Mouse (Mus musculus): Measurements from ENCODE around the gene Tbc1d17. TPM values are rescaled to one million over a fixed set of nuclear protein-coding genes. Genes with fewer than 3 reads are reported as not detected.

Gene Tbc1d17
- polyA plus RNA-seq, 1 experiment from 2014 or later = 28.2 TPM

DNA sequence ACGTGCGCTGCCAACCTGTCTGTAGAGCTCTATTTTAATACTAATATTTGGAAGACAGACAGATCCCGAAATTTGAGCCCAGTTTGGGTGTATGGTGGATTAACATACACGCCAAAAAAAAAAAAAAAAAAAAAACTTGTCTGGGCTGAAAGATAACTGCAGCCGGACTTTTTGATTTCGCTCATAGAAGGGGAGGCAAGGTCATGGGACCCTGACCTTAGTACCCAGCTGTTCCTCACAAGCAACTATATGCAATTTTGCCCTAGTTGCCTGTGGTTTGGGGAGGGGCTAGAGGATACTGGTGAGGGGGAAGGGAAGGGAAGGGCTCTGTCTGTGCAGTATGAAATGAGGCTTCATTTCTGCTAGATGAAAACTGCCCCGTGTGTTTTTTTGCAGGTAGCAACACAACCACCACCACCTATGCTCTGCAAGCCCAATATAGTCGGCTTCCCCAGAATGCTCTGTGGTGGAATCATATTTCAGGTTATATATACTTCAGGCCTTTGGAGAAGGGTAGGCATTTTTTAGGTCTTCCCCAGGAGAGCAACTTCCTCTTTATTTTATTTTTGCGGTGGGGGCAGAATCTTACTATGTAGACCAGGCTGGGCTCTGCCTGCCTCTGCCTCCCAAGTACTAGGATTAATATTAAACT is 7.5 kb upstream of the Tbc1d17 start:
- TF ChIP-seq EP300 (IDR thresholded peaks at IDR 0.05; ENCODE audit: low read depth) = peak; percentile 59; the same call in 1 of the 2 replicates
- TF ChIP-seq CTCF (IDR thresholded peaks at IDR 0.05; ENCODE audit: low read depth) = no peak
- DNase-seq = no peak
- peak overlapping the region; percentile 100 for H3K27ac ChIP-seq (ENCODE audit: low read depth)

DNA sequence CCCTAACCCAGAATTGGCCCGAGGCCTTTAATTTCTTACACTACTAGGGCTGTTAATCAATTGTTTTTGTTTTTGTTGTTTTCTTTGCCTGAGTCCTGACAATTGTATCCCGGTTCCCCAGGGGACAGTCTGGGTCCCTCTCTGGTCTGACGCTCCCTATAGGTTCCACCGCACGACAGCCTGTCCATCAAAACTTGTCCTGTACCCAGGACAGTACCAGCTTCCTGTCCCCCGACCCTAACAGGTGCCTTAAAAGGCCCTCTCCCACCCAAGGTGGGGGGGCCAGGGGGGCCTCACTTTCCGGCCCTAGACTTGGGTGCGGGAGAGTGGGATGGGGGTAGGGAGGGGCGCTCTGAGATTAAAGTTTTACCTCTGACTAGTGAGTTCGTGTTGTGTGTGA is 6.2 kb upstream of the Tbc1d17 start:
- Histone ChIP-seq H3K27me3 (ENCODE audit: insufficient read depth, low read length) (no peaks in the 10 kb centered on the region), H3K36me3 (replicated peaks; ENCODE audit: insufficient read depth, low read length) (0 out of 2 replicates have a peak, but pooled peaks cover 7% of the 10 kb centered on the region), H3K27ac (ENCODE audit: low read depth) (peak overlapping the region; percentile 100), H3K9me3 (ENCODE audit: low read length) (no peaks in the 10 kb centered on the region), H3K9ac (replicated peaks) (peak overlapping the region; percentile 89), H3K4me2 (ENCODE audit: low read depth, low read length) (peak overlapping the region; percentile 100), H3K4me3 (ENCODE audit: low read depth, low read length) (peak overlapping the region; percentile 82), H3K4me1 (ENCODE audit: insufficient read depth) (peaks cover 61% of the 10 kb centered on the region)
- DNase-seq = no peak
- WGBS (ENCODE audit: insufficient replicate concordance) = 34% methylated on average over 10 of the region's 10 CpGs
- TF ChIP-seq EP300 (IDR thresholded peaks at IDR 0.05; ENCODE audit: low read depth) (no peak), CTCF (IDR thresholded peaks at IDR 0.05; ENCODE audit: low read depth) (no peak)
- ATAC-seq = peak; percentile 4

More for the DNA sequence above, 7.5 kb upstream of the Tbc1d17 start:
- Histone ChIP-seq H3K4me3 (ENCODE audit: low read depth, low read length) (peak overlapping the region; percentile 82), H3K9ac (replicated peaks) (peak overlapping the region; percentile 82), H3K36me3 (replicated peaks; ENCODE audit: insufficient read depth, low read length) (peaks cover 15% of the 10 kb centered on the region; the same call in 1 of the 2 replicates), H3K4me2 (ENCODE audit: low read depth, low read length) (peak overlapping the region; percentile 100), H3K4me1 (ENCODE audit: insufficient read depth) (peaks cover 49% of the 10 kb centered on the region), H3K27me3 (ENCODE audit: insufficient read depth, low read length) (no peaks in the 10 kb centered on the region), H3K9me3 (ENCODE audit: low read length) (no peaks in the 10 kb centered on the region)
- WGBS (ENCODE audit: insufficient replicate concordance) = 29% methylated on average over 9 of the region's 9 CpGs
- ATAC-seq = no peak

GRCm38 (mm10) chr7:44854356-44855031 is 5.6 kb upstream of the Tbc1d17 start:
- H3K4me3 ChIP-seq (ENCODE audit: low read depth, low read length) = peak overlapping the region; percentile 82
- H3K4me1 ChIP-seq (ENCODE audit: insufficient read depth) = peaks cover 61% of the 10 kb centered on the region
- peak; percentile 91 for DNase-seq
- H3K9ac ChIP-seq (replicated peaks) = peak overlapping the region; percentile 89
- no peaks in the 10 kb centered on the region for H3K9me3 ChIP-seq (ENCODE audit: low read length)
- H3K27ac ChIP-seq (ENCODE audit: low read depth) = peak overlapping the region; percentile 100
- H3K4me2 ChIP-seq (ENCODE audit: low read depth, low read length) = peak overlapping the region; percentile 100
- H3K27me3 ChIP-seq (ENCODE audit: insufficient read depth, low read length) = no peaks in the 10 kb centered on the region
- WGBS (ENCODE audit: insufficient replicate concordance) = under 1% methylated on average over 45 of the region's 45 CpGs
- H3K36me3 ChIP-seq (replicated peaks; ENCODE audit: insufficient read depth, low read length) = 0 out of 2 replicates have a peak, but pooled peaks cover 4% of the 10 kb centered on the region
- peak; percentile 75 for ATAC-seq
- no peak; the same call in 1 of the 2 replicates for TF ChIP-seq EP300 (IDR thresholded peaks at IDR 0.05; ENCODE audit: low read depth)
- no peak for TF ChIP-seq CTCF (IDR thresholded peaks at IDR 0.05; ENCODE audit: low read depth)

GRCm38 (mm10) chr7:44853596-44854355 is 4.9 kb upstream of the Tbc1d17 start:
- peak overlapping the region; percentile 100 for H3K4me2 ChIP-seq (ENCODE audit: low read depth, low read length)
- H3K36me3 ChIP-seq (replicated peaks; ENCODE audit: insufficient read depth, low read length) = 0 out of 2 replicates have a peak, but pooled peaks cover 2% of the 10 kb centered on the region

GRCm38 (mm10) chr7:44853065-44853464 is 4.2 kb upstream of the Tbc1d17 start:
- Histone ChIP-seq H3K9ac (replicated peaks) (peak overlapping the region; percentile 89), H3K4me1 (ENCODE audit: insufficient read depth) (peaks cover 57% of the 10 kb centered on the region), H3K27ac (ENCODE audit: low read depth) (no peak overlapping the region), H3K4me3 (ENCODE audit: low read depth, low read length) (no peak overlapping the region), H3K4me2 (ENCODE audit: low read depth, low read length) (peak overlapping the region; percentile 100), H3K27me3 (ENCODE audit: insufficient read depth, low read length) (no peaks in the 10 kb centered on the region), H3K36me3 (replicated peaks; ENCODE audit: insufficient read depth, low read length) (0 out of 2 replicates have a peak, but pooled peaks cover 2% of the 10 kb centered on the region), H3K9me3 (ENCODE audit: low read length) (no peaks in the 10 kb centered on the region)
- 90% methylated on average over 2 of the region's 2 CpGs for WGBS (ENCODE audit: insufficient replicate concordance)
- ATAC-seq (no peak), DNase-seq (no peak)
- TF ChIP-seq EP300 (IDR thresholded peaks at IDR 0.05; ENCODE audit: low read depth) (no peak), CTCF (IDR thresholded peaks at IDR 0.05; ENCODE audit: low read depth) (no peak)

More at GRCm38 (mm10) chr7:44853596-44854355, 4.9 kb upstream of the Tbc1d17 start:
- WGBS (ENCODE audit: insufficient replicate concordance) = 21% methylated on average over 26 of the region's 26 CpGs
- Histone ChIP-seq H3K9me3 (ENCODE audit: low read length) (no peaks in the 10 kb centered on the region), H3K4me1 (ENCODE audit: insufficient read depth) (peaks cover 61% of the 10 kb centered on the region), H3K4me3 (ENCODE audit: low read depth, low read length) (peak overlapping the region; percentile 82), H3K27ac (ENCODE audit: low read depth) (peak overlapping the region; percentile 100), H3K27me3 (ENCODE audit: insufficient read depth, low read length) (no peaks in the 10 kb centered on the region), H3K9ac (replicated peaks) (peak overlapping the region; percentile 89)
- no peak; the same call in 1 of the 2 replicates for TF ChIP-seq EP300 (IDR thresholded peaks at IDR 0.05; ENCODE audit: low read depth)
- no peak for TF ChIP-seq CTCF (IDR thresholded peaks at IDR 0.05; ENCODE audit: low read depth)
- ATAC-seq (peak; percentile 0; the same call in 1 of the 2 replicates), DNase-seq (no peak)
